Mouse (Mus musculus) heart, embryonic 14.5 days (tissue): ENCODE measurements around the gene Ptpn21. TPM values are rescaled to one million over a fixed set of nuclear protein-coding genes. Genes with fewer than 3 reads are reported as not detected.

Source experiments
- ATAC-seq: fragments of 200-750 bp; cut with Nextera tagmentation; 2 replicates; pipeline ENCODE4 v1.8.0; 2017; ENCODE audit warnings: low read depth, moderate TSS enrichment; ENCODE audit not compliant: insufficient number of reproducible peaks, insufficient read depth, low FRiP score
- H3K27ac ChIP-seq, 2 experiments: fragments of 200-500 bp in 1 of 2; fragments of 300-500 bp in 1 of 2; sonication (generic) in 1 of 2; replicated peaks in 1 of 2; 2 replicates each; pipeline ENCODE4 v1.5.1; 2012 to 2014; ENCODE audit warnings: low read depth in 2 of 2, low read length in 2 of 2, control low read depth in 1 of 2, mild to moderate bottlenecking in 1 of 2, mixed read lengths in 1 of 2; ENCODE audit not compliant: control insufficient read depth in 1 of 2, insufficient read depth in 1 of 2
- H3K27me3 ChIP-seq: fragments of 300-500 bp; sonication (generic); 2 replicates; pipeline ENCODE4 v1.6.1; 2014; ENCODE audit warnings: mild to moderate bottlenecking, low read length, control low read depth; ENCODE audit not compliant: control insufficient read depth, insufficient read depth
- H3K36me3 ChIP-seq: fragments of 300-500 bp; sonication (generic); 2 replicates; pipeline ENCODE4 v1.6.1; 2014; ENCODE audit warnings: mild to moderate bottlenecking, control low read depth, low read length, mixed read lengths; ENCODE audit not compliant: control insufficient read depth, insufficient read depth
- H3K4me1 ChIP-seq, 2 experiments: fragments of 200-500 bp in 1 of 2; fragments of 300-500 bp in 1 of 2; sonication (generic) in 1 of 2; 2 replicates each; pipeline ENCODE4 v1.6.1; 2012 to 2014; ENCODE audit warnings: low read length in 2 of 2, control low read depth in 1 of 2, mixed read lengths in 1 of 2; ENCODE audit not compliant: control insufficient read depth in 2 of 2, insufficient read depth in 2 of 2
- H3K4me2 ChIP-seq: fragments of 300-500 bp; sonication (generic); 2 replicates; pipeline ENCODE4 v1.6.1; 2014; ENCODE audit warnings: mild to moderate bottlenecking, low read length
- H3K4me3 ChIP-seq, 2 experiments: fragments of 200-500 bp in 1 of 2; fragments of 300-500 bp in 1 of 2; sonication (generic) in 1 of 2; 2 replicates each; pipeline ENCODE4 v1.5.1; 2012 to 2014; ENCODE audit warnings: low read length in 2 of 2, mild to moderate bottlenecking in 2 of 2, control low read depth in 1 of 2, low read depth in 1 of 2, moderate library complexity in 1 of 2; ENCODE audit not compliant: control insufficient read depth in 1 of 2, insufficient read depth in 1 of 2
- H3K9ac ChIP-seq: fragments of 300-500 bp; sonication (generic); 2 replicates; pipeline ENCODE4 v1.6.1; 2014; ENCODE audit warnings: mild to moderate bottlenecking, low read length
- H3K9me3 ChIP-seq: fragments of 300-500 bp; sonication (generic); 2 replicates; pipeline ENCODE4 v1.6.1; 2016; ENCODE audit warnings: low read length, control low read depth; ENCODE audit not compliant: control insufficient read depth
- WGBS: fragments of 180-500 bp; shearing (Covaris S2); extraction: QIAGEN DNeasy Blood & Tissue Kit; methylation state at CpG from one replicate; pipeline ENCODE4 v1.1.7; 2014; 5-methylcytosine and 5-hydroxymethylcytosine counted together
- polyA plus RNA-seq: library from polyadenylated mRNA; unstranded; fragments of >200 nt; fragmentation: Nextera tagmentation; extraction: Ambion mirVana; gene quantifications from 2 replicates; pipeline ENCODE4 v1.2.1, GENCODE M21; 2014

The Ptpn21 gene
- polyA plus RNA-seq, 1 experiment from 2014 or later: 14.4 TPM

GRCm38 (mm10) chr12:98747380-98747753 is 10.2 kb upstream of the Ptpn21 start:
- Histone ChIP-seq H3K4me3 (peak overlapping the region; percentile 60 to 92), H3K9ac (peak overlapping the region; percentile 96), H3K36me3 (0 out of 2 replicates have a peak, but pooled peaks cover 19% of the 10 kb centered on the region), H3K27me3 (no peaks in the 10 kb centered on the region), H3K4me2 (peak overlapping the region; percentile 81), H3K9me3 (no peaks in the 10 kb centered on the region), H3K4me1 (peaks cover 3 to 24% of the 10 kb centered on the region in 2 experiments; a peak in 2 of 4 replicates), H3K27ac (peak overlapping the region; percentile 25 to 89)
- WGBS: 0% methylated on average over 13 of the region's 14 CpGs
- peak; percentile 29; the same call in 1 of the 2 replicates for ATAC-seq

- Histone ChIP-seq H3K36me3 (0 out of 2 replicates have a peak, but pooled peaks cover 16% of the 10 kb centered on the region), H3K4me3 (peak within 1 kb of the TSS; percentile 60 to 92), H3K27me3 (no peaks in the 10 kb centered on the region), H3K9ac (peak within 1 kb of the TSS; percentile 96), H3K4me1 (peaks cover 3 to 24% of the 10 kb centered on the region in 2 experiments; a peak in 2 of 4 replicates), H3K27ac (peak within 1 kb of the TSS; percentile 25 to 89), H3K4me2 (peak within 1 kb of the TSS; percentile 81), H3K9me3 (no peaks in the 10 kb centered on the region)
- ATAC-seq: peak; percentile 90
- WGBS: 0% methylated on average over 85 of the region's 87 CpGs
Observed at GRCm38 (mm10) chr12:98746746-98747379, 9.7 kb upstream of the Ptpn21 start, which contains the start of gene Zc3h14. Gene Zc3h14 (plus strand): TSS chr12:98746964.

- H3K27ac ChIP-seq: no peak overlapping the region
- WGBS: 7% methylated on average over 2 of the region's 2 CpGs
- H3K4me1 ChIP-seq: peaks cover 3 to 27% of the 10 kb centered on the region in 2 experiments; a peak in 3 of 4 replicates
- no peak overlapping the region for H3K9ac ChIP-seq
- H3K4me2 ChIP-seq: peak overlapping the region; percentile 39; the same call in 1 of the 2 replicates
- 0 out of 2 replicates have a peak, but pooled peaks cover 10% of the 10 kb centered on the region for H3K36me3 ChIP-seq
- no peaks in the 10 kb centered on the region for H3K9me3 ChIP-seq
- peak; percentile 48; the same call in 1 of the 2 replicates for ATAC-seq
- H3K27me3 ChIP-seq: no peaks in the 10 kb centered on the region
- H3K4me3 ChIP-seq: no peak overlapping the region
Observed at GRCm38 (mm10) chr12:98746131-98746530, 8.9 kb upstream of the Ptpn21 start.

GRCm38 (mm10) chr12:98745626-98746025 is 8.4 kb upstream of the Ptpn21 start:
- Histone ChIP-seq H3K36me3 (0 out of 2 replicates have a peak, but pooled peaks cover 9% of the 10 kb centered on the region), H3K4me2 (no peak overlapping the region), H3K9ac (no peak overlapping the region), H3K4me1 (peaks cover 6 to 27% of the 10 kb centered on the region in 2 experiments), H3K27me3 (no peaks in the 10 kb centered on the region), H3K27ac (no peak overlapping the region), H3K9me3 (no peaks in the 10 kb centered on the region), H3K4me3 (no peak overlapping the region)
- ATAC-seq: no peak
- 55% methylated on average over 4 of the region's 4 CpGs for WGBS

GRCm38 (mm10) chr12:98741011-98741501 is 3.9 kb upstream of the Ptpn21 start:
- Histone ChIP-seq H3K9ac (0 out of 2 replicates have a peak overlapping the region, but pooled peaks have one; percentile 3), H3K4me2 (no peak overlapping the region), H3K4me3 (no peak overlapping the region), H3K9me3 (no peaks in the 10 kb centered on the region), H3K27ac (peak overlapping the region; percentile 65 to 67), H3K36me3 (no peaks in the 10 kb centered on the region), H3K27me3 (no peaks in the 10 kb centered on the region), H3K4me1 (peaks cover 7 to 9% of the 10 kb centered on the region in 2 experiments; a peak in 3 of 4 replicates)
- ATAC-seq: no peak
- 41% methylated on average over 3 of the region's 3 CpGs for WGBS

GRCm38 (mm10) chr12:98737801-98738350 is 671 bp upstream of the Ptpn21 start:
- peaks cover 17 to 22% of the 10 kb centered on the region in 2 experiments for H3K4me1 ChIP-seq
- ATAC-seq: peak; percentile 48
- peak overlapping the region; percentile 80 to 98 for H3K27ac ChIP-seq
- H3K9ac ChIP-seq: peak overlapping the region; percentile 95
- 7% methylated on average over 7 of the region's 7 CpGs for WGBS
- peak overlapping the region; percentile 89 to 97 for H3K4me3 ChIP-seq
- no peaks in the 10 kb centered on the region for H3K27me3 ChIP-seq
- H3K36me3 ChIP-seq: no peaks in the 10 kb centered on the region
- H3K9me3 ChIP-seq: no peaks in the 10 kb centered on the region
- peak overlapping the region; percentile 88 for H3K4me2 ChIP-seq

- Histone ChIP-seq H3K4me2 (peak overlapping the region; percentile 88), H3K36me3 (peaks cover 12% of the 10 kb centered on the region; the same call in 1 of the 2 replicates), H3K4me1 (peaks cover 15 to 19% of the 10 kb centered on the region in 2 experiments), H3K27ac (peak overlapping the region; percentile 49 to 61), H3K4me3 (peak overlapping the region; percentile 62 to 67), H3K27me3 (no peaks in the 10 kb centered on the region), H3K9ac (peak overlapping the region; percentile 79), H3K9me3 (no peaks in the 10 kb centered on the region)
- 9% methylated on average over 22 of the region's 22 CpGs for WGBS
- no peak for ATAC-seq
Observed at GRCm38 (mm10) chr12:98734880-98735801, 2.1 kb downstream of the Ptpn21 start.
